Mouse (Mus musculus) gastrocnemius, adult 2 months (tissue): ENCODE measurements at regions not wholly inside any gene's neighbourhood (a gene's known extent, or its start where the extent isn't known, plus 50 kb on each side); places are given as distances from the start of the nearest gene placed in this dataset.
A peak's percentile ranks its signal among the peaks of the same experiment; 100 is the strongest.

Experiments
- DNase-seq: peaks from one replicate; pipeline ENCODE4 v3.0.0; 2022
- H3K27ac ChIP-seq: fragments of 200-600 bp; 2 replicates; pipeline ENCODE4 v1.8.1; 2022; ENCODE audit warnings: mild to moderate bottlenecking
- H3K4me3 ChIP-seq: fragments of 200-600 bp; 2 replicates; pipeline ENCODE4 v1.8.1; 2022; ENCODE audit warnings: mild to moderate bottlenecking, moderate library complexity
- CTCF ChIP-seq: fragments of 200-600 bp; IDR thresholded peaks from 2 replicates; pipeline ENCODE4 v1.8.1; 2022; ENCODE audit warnings: antibody characterized with exemption, mild to moderate bottlenecking, moderate library complexity
- intact Hi-C: fragments of 180-260 bp; cut with DNase I; formaldehyde crosslinking; loops from one replicate; pipeline ENCODE4 v1.15.1; 2025

DNA sequence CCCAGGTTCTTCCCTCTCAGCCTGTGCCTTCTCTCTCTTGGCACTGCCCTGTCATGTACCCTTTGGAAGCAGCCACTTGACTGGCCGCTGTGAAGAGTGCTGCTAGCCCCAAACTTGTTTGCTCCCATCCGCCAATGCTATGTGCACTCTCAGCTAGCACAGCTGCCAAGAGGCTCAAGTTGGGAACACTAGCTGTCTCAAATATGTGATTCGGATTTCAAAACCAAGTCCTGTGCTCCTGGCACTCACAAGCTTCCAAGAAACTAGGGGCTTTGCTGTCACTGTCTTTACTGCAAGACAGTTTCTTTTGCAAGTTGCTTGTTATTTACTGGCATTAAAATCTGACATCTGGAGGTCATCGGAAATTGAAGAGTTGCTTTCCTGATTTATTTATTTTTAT is 138.6 kb upstream of the Sgk1 start:
- intact Hi-C loops: loop anchor here (1.0 to 10.0 kb wide), 2 partner anchors 115 to 279 kb away; no protein-coding TSS in a partner anchor
- Histone ChIP-seq H3K27ac (peak overlapping the region; percentile 96), H3K4me3 (peak overlapping the region; percentile 61)
- DNase-seq: peak; percentile 91
- no peak for TF ChIP-seq CTCF

DNA sequence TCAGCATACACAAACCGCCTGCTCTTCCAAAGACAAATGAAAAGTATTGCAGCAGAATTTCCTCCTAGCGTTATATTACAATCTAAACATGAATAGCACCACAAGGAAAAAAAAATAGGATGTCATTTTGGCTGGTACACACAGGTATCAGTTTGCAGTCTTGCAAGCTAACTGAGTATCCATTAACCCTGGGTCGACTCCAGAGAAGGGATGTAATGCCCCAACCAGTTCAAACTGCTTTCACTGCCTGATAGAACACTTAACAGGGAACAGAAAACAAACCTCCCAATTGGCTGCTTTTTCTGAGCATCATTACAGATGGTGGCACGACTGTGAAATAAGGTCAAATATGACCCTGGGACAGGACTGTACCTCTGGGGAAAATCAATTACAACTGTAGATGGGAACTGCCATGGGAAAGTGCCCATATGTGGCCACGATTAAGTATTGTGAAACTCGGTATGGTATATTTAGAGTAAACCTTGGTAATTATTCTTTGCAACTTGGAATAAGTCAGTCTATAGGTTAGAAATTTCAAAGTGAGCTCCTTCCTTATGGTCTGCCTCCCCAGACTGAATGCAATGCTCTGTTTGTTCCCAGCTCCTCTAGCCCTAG is 137.5 kb upstream of the Sgk1 start:
- peak; percentile 60 for DNase-seq
- TF ChIP-seq CTCF: no peak
- intact Hi-C loops: loop anchor here (10.0 kb wide), 1 partner anchor 280 kb away; no protein-coding TSS in a partner anchor
- Histone ChIP-seq H3K27ac (peak overlapping the region; percentile 96), H3K4me3 (peak overlapping the region; percentile 61)

DNA sequence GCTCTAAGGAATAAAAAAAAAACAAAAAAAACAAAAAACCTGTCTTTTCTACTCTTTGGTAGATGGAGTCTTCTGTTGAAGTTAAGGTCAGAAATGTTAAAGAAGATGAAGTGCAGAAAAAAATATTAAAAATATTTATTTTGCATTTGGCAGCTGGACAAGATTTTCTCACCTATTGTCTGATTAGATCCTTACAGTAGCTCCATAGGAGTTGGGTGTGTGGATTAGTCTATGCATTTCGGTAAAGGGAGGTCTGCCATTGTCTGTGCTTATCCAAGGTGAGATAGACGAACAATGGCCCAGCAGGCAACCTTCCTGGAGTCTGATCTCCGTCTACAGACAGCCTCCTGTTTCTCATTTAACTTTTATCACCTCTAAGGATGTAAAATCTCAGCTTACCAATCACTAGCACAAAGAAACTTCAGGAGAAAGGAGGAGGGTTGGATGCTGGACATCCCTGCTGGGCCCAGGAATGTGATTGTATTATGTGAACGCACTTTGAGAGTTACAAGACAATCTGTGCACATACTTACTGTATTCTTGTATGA is 136.0 kb upstream of the Sgk1 start:
- TF ChIP-seq CTCF: no peak
- peak overlapping the region; percentile 96 for H3K27ac ChIP-seq
- DNase-seq: no peak
- intact Hi-C loops: loop anchor here (1.0 to 10.0 kb wide), 2 partner anchors 246 to 281 kb away; no protein-coding TSS in a partner anchor
- peak overlapping the region; percentile 51 for H3K4me3 ChIP-seq

DNA sequence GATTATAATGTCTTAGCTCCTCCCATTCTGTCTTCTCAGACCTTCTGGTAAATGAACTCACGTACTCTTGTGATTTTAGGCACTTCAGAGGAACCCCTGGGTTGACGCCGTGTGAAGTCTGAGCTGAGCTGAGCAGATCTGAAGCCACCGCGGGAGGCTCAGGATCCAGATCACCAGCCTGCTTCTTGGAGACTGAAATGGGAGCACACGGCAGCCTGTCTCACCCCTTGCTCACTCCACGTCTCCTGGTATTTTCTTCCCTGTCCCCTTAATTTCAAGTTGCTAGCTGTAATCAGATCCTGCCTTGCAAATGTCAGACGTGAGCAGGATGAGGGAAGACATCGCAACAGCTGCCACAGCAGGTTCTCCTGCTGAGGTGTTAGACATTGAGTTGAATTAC is 135.3 kb upstream of the Sgk1 start:
- no peak for TF ChIP-seq CTCF
- peak overlapping the region; percentile 96 for H3K27ac ChIP-seq
- H3K4me3 ChIP-seq: peak overlapping the region; percentile 51
- intact Hi-C loops: loop anchor here (1.0 to 10.0 kb wide), 2 partner anchors 246 to 282 kb away; no protein-coding TSS in a partner anchor
- DNase-seq: peak; percentile 78

DNA sequence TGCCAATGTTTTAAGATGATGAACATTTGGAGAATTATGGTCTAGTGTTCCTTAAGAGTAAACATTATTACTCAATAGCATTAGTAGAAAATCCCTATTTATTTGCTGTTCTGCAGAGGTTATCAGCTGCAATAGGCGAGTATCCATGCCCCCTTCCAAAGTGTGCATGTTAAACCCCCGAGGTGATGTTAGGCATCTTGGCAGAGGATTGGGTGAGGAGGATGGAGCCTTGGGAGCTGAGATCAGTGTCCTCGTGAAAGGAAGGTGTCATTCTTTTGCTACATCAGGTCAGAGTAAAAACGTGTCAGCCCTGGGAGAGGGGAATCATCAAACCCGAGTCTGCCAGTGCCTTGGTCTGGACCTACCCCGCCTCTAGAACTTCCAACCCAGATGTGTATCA is 130.7 kb upstream of the Sgk1 start:
- Histone ChIP-seq H3K4me3 (no peak overlapping the region), H3K27ac (no peak overlapping the region)
- TF ChIP-seq CTCF: no peak
- DNase-seq: no peak
- intact Hi-C loops: no loop called here

DNA sequence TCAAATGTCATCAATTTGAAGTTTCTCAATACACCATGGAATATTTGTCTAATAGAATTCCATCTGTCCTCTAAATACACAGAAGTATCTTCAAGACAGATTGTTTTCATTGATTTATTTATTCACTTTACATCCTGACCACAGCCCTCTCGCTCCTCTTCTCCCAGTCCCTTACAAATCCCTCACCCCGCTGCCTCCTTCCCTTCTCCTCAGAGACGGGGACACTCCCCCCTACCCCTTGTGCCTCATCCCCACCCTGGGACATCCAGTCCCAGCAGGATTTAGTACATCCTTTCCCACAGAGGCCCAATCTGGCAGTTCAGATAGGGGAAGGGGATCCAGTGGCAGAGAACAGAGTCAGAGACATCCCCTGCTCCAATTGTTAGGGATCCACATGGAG is 129.6 kb upstream of the Sgk1 start:
- no peak for DNase-seq
- no peak for TF ChIP-seq CTCF
- H3K4me3 ChIP-seq: no peak overlapping the region
- H3K27ac ChIP-seq: no peak overlapping the region
- intact Hi-C loops: no loop called here

DNA sequence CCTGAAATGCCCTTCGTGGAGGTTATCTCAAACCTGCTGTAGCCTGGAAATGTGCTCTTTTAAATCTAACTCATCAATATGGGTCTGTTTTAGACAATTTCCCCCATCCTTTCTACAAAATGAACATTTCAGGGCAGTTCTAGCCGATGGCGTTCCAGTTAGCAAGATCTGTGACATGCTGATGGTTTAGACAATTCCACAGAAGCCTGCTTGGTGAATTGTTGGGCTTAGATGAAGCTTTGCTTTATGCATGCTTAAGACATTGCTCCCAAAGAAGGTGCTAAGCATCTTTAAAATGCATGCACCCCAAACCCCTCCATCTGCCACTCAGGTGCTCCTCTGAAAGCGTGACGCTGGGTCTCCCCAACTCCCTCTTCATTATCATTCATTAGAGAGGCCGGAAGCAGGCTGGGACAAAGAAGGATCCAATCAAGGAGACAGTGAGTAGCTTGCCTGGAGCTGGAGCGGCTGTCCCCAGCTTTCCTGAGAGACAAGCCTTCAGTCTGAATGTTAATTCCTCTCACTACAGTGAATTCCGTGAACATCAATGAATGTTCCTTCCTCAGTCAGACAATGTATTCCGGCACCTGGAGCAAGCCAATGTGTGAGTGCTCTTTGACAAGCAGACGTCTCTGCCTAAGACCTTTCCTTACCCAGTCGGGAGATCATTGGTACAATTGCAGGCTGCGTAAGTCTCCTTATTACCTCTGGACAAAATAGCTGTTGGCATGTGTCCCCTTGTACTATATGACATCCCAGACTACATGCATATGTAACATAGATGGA is 127.0 kb upstream of the Sgk1 start:
- intact Hi-C loops: no loop called here
- no peak overlapping the region for H3K4me3 ChIP-seq
- no peak overlapping the region for H3K27ac ChIP-seq
- no peak for TF ChIP-seq CTCF
- DNase-seq: no peak

DNA sequence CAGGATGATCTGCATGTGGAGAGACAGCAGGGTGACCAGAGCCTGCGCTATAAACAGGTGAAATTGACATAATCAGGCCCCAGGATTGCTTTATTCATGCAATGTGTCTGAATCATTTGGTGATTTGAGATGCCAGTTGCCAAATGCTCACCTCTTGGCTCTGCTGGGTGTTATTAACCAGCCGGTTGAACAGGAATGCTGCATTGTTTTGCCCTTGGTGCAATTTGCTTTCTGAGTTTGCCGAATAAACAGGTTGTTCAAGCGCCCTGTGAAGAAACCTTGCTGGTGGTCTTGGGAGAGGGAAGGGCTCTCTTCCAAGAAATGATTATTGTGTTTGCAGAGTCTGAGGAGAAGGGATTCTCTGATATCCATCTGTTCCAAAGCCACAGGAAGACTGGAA is 126.3 kb upstream of the Sgk1 start:
- intact Hi-C loops: no loop called here

DNA sequence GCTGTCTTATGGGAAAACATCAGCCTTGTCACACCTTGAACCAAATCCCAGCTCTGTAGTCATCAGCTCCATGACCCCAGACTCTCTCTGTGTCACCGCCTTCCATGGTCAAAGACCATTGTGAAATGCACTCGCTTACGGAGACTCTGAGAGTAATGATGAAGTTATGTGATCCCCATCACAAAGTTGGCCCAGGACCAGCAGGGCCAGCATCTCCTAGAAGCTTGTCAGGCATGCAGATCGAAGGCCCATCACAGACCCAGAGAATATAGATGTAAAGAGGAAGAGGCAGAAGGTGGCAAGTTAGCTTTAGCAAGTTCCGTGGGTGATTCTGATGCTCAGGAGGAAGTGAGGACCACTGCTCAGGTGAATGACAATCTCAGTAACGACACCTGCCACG is 125.2 kb upstream of the Sgk1 start:
- TF ChIP-seq CTCF: no peak
- no peak overlapping the region for H3K4me3 ChIP-seq
- intact Hi-C loops: no loop called here
- DNase-seq: no peak
- no peak overlapping the region for H3K27ac ChIP-seq

More for the DNA sequence above, 126.3 kb upstream of the Sgk1 start:
- Histone ChIP-seq H3K4me3 (no peak overlapping the region), H3K27ac (no peak overlapping the region)
- DNase-seq: no peak
- TF ChIP-seq CTCF: no peak

DNA sequence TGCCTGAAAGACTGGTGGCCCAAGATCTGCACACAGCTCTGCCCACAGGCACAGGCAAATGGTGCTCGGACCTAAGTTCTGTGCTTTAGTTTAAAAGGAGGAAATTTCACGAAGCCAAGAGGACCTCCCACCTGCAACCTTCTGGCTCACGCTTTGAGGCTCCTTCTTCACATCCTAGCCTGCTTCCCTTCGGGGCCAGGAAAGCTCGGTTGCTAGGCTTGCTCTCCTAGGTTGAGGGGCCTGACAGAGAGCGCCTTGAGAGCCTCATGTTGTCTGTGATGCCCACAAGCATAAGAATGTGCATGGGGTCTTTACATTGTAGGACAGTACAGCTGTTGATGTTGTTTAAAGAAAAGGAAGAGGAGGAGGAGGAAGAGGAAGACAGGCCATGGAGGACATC is 123.9 kb upstream of the Sgk1 start:
- no peak for DNase-seq
- H3K4me3 ChIP-seq: no peak overlapping the region
- no peak overlapping the region for H3K27ac ChIP-seq
- TF ChIP-seq CTCF: no peak
- intact Hi-C loops: no loop called here

DNA sequence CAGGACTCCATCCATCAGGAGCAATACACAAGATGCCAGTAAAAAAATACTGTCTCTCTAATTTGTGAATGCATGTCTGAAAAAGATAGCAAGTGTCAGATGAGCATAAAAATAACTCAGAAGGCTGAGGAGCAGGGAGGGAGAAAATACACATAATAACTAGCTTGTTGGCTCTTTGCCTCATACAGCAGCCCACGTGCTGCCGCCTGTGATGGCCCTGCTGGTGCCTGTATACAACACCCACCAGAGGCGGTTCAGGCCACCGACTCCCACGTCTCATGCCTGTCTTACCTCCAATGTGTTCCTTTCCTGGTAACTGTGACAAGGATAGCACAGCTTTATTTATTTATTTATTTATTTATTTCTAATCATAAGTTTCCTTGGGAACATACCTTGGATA is 119.5 kb upstream of the Sgk1 start:
- H3K4me3 ChIP-seq: no peak overlapping the region
- intact Hi-C loops: no loop called here
- no peak for DNase-seq
- no peak for TF ChIP-seq CTCF
- no peak overlapping the region for H3K27ac ChIP-seq

DNA sequence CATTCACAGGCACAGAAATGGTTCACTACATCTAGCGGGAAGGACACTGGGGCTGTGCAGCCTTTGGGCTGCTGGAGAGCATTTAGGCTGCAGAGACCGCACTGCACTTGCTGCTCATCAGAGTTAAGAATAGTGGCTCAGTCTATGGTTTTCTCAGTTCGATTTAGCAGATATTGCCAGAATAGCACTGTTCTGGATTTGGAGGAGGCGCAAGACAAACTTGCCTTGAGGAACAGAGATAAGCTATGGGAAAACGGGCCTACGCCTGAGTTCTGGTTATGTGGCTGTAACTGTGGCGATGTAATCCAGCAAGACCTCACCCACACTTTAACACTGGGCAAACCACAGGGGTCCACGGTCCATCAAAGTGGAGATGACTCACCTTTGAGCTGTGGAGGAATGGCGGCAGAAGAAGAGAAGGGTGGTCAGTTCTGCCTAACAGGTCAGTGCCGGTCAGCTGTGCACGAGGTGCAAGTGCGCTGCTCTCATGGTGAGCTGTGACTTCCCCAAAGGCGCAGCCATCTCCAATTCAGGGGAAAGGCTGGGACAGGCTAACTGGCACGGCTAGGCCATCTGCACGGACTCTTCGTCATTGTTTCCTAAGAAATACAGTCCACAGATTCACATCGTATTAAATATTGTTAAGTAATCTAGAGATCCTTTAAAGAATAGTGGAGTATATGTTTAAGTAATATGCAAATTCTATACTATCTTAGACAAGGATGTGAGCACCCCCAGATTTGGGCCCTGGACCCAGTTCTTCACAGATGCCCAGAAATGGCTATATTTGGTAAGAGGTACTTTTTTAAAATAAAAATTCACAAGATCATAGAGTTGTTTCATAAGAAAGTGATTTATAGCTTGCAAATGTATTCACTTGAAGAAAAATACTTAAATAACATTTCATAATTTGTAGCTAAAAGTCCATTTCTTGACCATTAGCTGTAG is 118.7 kb upstream of the Sgk1 start:
- intact Hi-C loops: no loop called here
- TF ChIP-seq CTCF: no peak
- DNase-seq: no peak
- no peak overlapping the region for H3K27ac ChIP-seq
- H3K4me3 ChIP-seq: no peak overlapping the region
